Mouse (Mus musculus) gastrocnemius, adult 2 months (tissue): ENCODE results near the gene Hs3st3b1. TPM values are rescaled to one million over a fixed set of nuclear protein-coding genes. Genes with fewer than 3 reads are reported as not detected.

Experiments
- DNase-seq: peaks from one replicate; pipeline ENCODE4 v3.0.0; 2022
- H3K27ac ChIP-seq: fragments of 200-600 bp; 2 replicates; pipeline ENCODE4 v1.8.1; 2022; ENCODE audit warnings: mild to moderate bottlenecking
- H3K4me3 ChIP-seq: fragments of 200-600 bp; 2 replicates; pipeline ENCODE4 v1.8.1; 2022; ENCODE audit warnings: mild to moderate bottlenecking, moderate library complexity
- CTCF ChIP-seq: fragments of 200-600 bp; IDR thresholded peaks from 2 replicates; pipeline ENCODE4 v1.8.1; 2022; ENCODE audit warnings: antibody characterized with exemption, mild to moderate bottlenecking, moderate library complexity
- intact Hi-C: fragments of 180-260 bp; cut with DNase I; formaldehyde crosslinking; loops from one replicate; pipeline ENCODE4 v1.15.1; 2025
- total RNA-seq, 2 experiments: library from RNA; stranded (reverse); gene quantifications; 2 replicates each; pipeline ENCODE4 v1.2.3; 2021

The Hs3st3b1 gene
- total RNA-seq, 2 experiments from 2014 or later = 0.26 to 0.28 TPM

DNA sequence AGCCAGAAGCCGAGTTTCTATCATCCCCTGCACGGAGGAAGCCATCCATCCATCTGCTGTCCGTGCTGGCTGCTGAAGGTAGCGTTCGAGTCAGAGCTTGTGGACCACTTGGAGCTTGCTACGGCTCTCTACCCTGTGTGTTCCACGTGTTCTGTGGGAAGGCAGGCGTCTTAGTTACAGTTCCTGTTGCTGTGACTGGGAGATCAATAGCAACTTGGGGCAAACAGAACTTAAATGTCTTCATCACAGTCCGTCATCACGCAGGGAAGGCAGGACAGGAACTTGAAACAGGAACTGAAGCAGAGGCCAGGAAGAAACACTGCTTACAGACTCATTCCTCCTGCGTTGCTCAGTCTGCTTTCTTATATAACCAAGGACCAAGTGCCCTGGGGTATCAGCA lies 26.3 kb upstream of the Hs3st3b1 start:
- H3K27ac ChIP-seq = no peak overlapping the region
- intact Hi-C loops = no loop called here
- no peak for TF ChIP-seq CTCF
- no peak overlapping the region for H3K4me3 ChIP-seq
- no peak for DNase-seq

- no peak for DNase-seq
- no peak overlapping the region for H3K27ac ChIP-seq
- no peak for TF ChIP-seq CTCF
- intact Hi-C loops = no loop called here
- H3K4me3 ChIP-seq = no peak overlapping the region
Measured at GRCm38 (mm10) chr11:63947024-63947423, 24.9 kb upstream of the Hs3st3b1 start.

- TF ChIP-seq CTCF = no peak
- intact Hi-C loops = no loop called here
- H3K4me3 ChIP-seq = no peak overlapping the region
- DNase-seq = no peak
- H3K27ac ChIP-seq = no peak overlapping the region
Measured at GRCm38 (mm10) chr11:63943947-63944346, 21.9 kb upstream of the Hs3st3b1 start.

- no peak for TF ChIP-seq CTCF
- Histone ChIP-seq H3K27ac (no peak overlapping the region), H3K4me3 (no peak overlapping the region)
- intact Hi-C loops = no loop called here
- no peak for DNase-seq
Measured at GRCm38 (mm10) chr11:63943268-63943890, 21.3 kb upstream of the Hs3st3b1 start.

DNA sequence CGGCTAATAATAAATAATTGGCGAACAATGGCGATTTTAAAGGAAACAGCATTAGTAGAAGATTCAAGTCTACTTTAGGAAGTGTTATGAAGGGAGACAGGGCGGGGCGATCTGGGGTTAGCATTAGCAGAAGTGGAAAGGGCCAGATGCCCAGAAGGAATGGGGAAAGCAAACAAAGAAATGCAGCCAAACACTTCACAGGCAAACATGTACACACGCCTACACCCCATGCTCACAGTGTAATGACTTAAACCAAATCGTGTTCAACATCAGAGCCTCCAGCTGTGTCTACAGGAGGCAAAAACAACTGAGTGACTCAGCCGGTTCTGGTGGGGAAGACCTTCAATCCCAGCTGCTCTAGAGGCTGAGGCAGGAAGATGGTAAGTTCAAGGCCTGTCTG lies 20.1 kb upstream of the Hs3st3b1 start:
- intact Hi-C loops = no loop called here
- Histone ChIP-seq H3K27ac (no peak overlapping the region), H3K4me3 (no peak overlapping the region)
- DNase-seq = no peak
- TF ChIP-seq CTCF = no peak

- no peak overlapping the region for H3K4me3 ChIP-seq
- DNase-seq = no peak
- TF ChIP-seq CTCF = no peak
- H3K27ac ChIP-seq = no peak overlapping the region
- intact Hi-C loops = no loop called here
Measured at GRCm38 (mm10) chr11:63936641-63937040, 14.6 kb upstream of the Hs3st3b1 start.

- no peak overlapping the region for H3K27ac ChIP-seq
- intact Hi-C loops = loop anchor here (5.0 to 10.0 kb wide), 4 partner anchors 150 to 1038 kb away; partner anchors contain the start of gene Cox10
- H3K4me3 ChIP-seq = no peak overlapping the region
- DNase-seq = no peak
- no peak for TF ChIP-seq CTCF
Measured at GRCm38 (mm10) chr11:63926901-63927300, 4.8 kb upstream of the Hs3st3b1 start.

GRCm38 (mm10) chr11:63925161-63925582 lies 3.1 kb upstream of the Hs3st3b1 start:
- DNase-seq = peak; percentile 89
- Histone ChIP-seq H3K27ac (no peak overlapping the region), H3K4me3 (peak overlapping the region; percentile 65)
- intact Hi-C loops = loop anchor here (1.0 to 10.0 kb wide), 5 partner anchors 152 to 1040 kb away; partner anchors contain the start of gene Cox10
- TF ChIP-seq CTCF = peak; percentile 97

- DNase-seq = no peak
- TF ChIP-seq CTCF = no peak
- intact Hi-C loops = loop anchor here (10.0 kb wide), 3 partner anchors 300 to 1040 kb away; no protein-coding TSS in a partner anchor
- Histone ChIP-seq H3K27ac (no peak overlapping the region), H3K4me3 (peak overlapping the region; percentile 59; the same call in 1 of the 2 replicates)
Measured at GRCm38 (mm10) chr11:63924286-63924930, 2.3 kb upstream of the Hs3st3b1 start.

DNA sequence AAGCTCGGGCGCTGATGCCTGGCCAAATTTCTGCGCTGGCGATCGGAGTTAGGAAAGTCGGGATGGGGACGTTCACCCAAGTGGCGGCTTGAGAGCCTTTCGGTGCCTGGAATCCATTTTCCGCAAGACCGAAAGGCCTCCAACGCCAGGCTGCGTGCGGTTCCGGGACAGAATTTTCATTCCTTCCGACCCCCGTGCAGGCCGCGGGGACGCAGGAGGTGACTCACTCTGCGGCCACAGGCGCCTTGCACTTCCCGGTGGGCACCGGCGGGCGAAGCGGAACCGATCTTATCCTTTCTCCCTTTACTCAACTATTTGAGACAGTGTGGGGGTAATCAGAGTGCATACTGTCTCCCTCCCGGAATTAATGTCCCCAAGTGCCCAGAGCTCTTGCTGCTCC lies 1.3 kb upstream of the Hs3st3b1 start:
- no peak for TF ChIP-seq CTCF
- Histone ChIP-seq H3K4me3 (peak overlapping the region; percentile 59), H3K27ac (no peak overlapping the region)
- no peak for DNase-seq
- intact Hi-C loops = loop anchor here (10.0 kb wide), 3 partner anchors 301 to 1041 kb away; no protein-coding TSS in a partner anchor

DNA sequence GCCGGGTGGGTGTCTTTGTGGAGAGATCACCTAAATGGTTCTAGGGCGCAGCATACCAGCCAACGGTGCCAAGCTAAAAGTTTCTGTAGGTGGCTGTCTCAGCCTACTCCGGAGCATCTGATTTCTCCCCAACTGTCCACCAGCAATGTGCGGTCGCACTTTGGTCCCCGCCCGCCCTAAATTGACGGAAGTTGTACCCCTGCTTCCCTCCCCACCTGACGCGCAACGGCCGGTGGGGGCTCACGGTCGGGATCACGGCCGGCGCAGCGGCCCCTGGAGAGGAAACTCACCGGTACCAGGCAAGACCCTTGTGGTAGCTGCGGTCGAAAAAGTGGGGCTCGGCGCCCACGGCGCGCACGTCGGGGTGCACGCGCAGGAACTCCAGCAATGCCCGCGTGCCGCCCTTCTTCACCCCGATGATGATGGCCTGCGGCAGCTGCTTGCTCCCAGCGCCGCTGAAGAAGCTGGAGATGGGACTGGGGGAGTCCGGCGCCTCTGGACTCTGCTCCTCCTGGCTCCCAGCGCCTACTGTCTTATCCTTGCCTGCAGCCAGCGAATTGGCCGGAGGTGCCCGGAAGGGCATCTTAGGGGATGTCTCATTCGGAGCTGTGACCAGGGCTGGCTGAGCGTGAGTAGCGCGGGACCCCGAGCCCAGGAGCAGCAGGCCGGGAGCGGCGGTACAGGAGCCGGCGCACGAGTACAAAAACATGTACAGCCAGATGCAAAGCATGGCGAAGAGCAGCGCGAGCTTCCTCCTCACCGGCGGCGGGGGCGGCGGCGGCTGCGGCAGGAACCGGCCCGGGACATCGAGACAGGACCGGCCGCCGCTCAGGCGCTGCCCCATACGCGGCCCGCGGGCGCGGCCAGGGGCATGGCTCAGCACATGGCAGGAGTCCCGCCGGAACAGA lies 792 bp downstream of the Hs3st3b1 start:
- Histone ChIP-seq H3K4me3 (peak overlapping the region; percentile 80), H3K27ac (peak overlapping the region; percentile 56)
- DNase-seq = peak; percentile 54
- TF ChIP-seq CTCF = no peak
- intact Hi-C loops = loop anchor here (10.0 kb wide), 3 partner anchors 304 to 1044 kb away; no protein-coding TSS in a partner anchor

DNA sequence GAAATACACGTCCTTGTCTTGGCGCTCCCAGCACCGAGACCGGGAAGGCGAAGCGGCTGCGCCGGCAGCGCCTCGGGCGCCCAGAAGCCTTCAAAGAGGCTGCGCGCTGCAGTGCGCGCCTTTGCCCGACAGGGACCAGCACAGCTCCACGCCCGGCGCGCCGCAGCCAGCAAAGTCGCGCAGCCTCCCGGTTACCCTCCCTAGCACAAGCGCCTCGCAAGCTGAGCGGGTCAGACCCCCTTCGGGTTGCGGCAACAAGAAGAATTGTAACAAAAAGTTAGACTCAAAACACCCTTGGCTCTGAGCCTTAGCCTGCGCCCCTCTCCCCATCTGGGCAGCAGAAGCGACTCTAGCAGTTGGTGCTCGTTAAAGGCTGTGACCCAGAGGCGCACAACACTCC lies 1.6 kb downstream of the Hs3st3b1 start:
- H3K4me3 ChIP-seq = peak overlapping the region; percentile 80
- TF ChIP-seq CTCF = peak; percentile 90
- intact Hi-C loops = loop anchor here (10.0 kb wide), 3 partner anchors 304 to 1044 kb away; no protein-coding TSS in a partner anchor
- DNase-seq = peak; percentile 85
- no peak overlapping the region for H3K27ac ChIP-seq
